Mouse (Mus musculus) lung, postnatal 0 days (tissue): Measurements from ENCODE around the gene Fam222a. TPM values are rescaled to one million over a fixed set of nuclear protein-coding genes. Genes with fewer than 3 reads are reported as not detected.

Experiments
- ATAC-seq: fragments of 200-750 bp; cut with Nextera tagmentation; 2 replicates; pipeline ENCODE4 v1.8.0; 2017; ENCODE audit warnings: moderate library complexity
- DNase-seq: peaks from one replicate; pipeline ENCODE4 v3.0.0-alpha.2; 2016; ENCODE audit warnings: low spot score
- H3K27ac ChIP-seq: fragments of 300-500 bp; sonication (generic); 2 replicates; pipeline ENCODE4 v1.5.1; 2014; ENCODE audit warnings: antibody characterized with exemption, mild to moderate bottlenecking, low read length, mixed read lengths
- H3K27me3 ChIP-seq: fragments of 300-500 bp; sonication (generic); replicated peaks from 2 replicates; pipeline ENCODE4 v1.6.1; 2014; ENCODE audit warnings: low read length, mixed read lengths; ENCODE audit not compliant: insufficient read depth
- H3K36me3 ChIP-seq: fragments of 300-500 bp; sonication (generic); 2 replicates; pipeline ENCODE4 v1.6.1; 2014; ENCODE audit warnings: low read length, mixed read lengths; ENCODE audit not compliant: insufficient read depth
- H3K4me1 ChIP-seq: fragments of 300-500 bp; sonication (generic); 2 replicates; pipeline ENCODE4 v1.6.1; 2014; ENCODE audit warnings: antibody characterized with exemption, low read depth, low read length, mixed read lengths; ENCODE audit not compliant: insufficient read depth
- H3K4me2 ChIP-seq: fragments of 300-500 bp; sonication (generic); replicated peaks from 2 replicates; pipeline ENCODE4 v1.6.1; 2014; ENCODE audit warnings: low read depth, mild to moderate bottlenecking, low read length, moderate library complexity, mixed read lengths
- H3K4me3 ChIP-seq: fragments of 300-500 bp; sonication (generic); 2 replicates; pipeline ENCODE4 v1.5.1; 2014; ENCODE audit warnings: low read depth, low read length
- H3K9ac ChIP-seq: fragments of 300-500 bp; sonication (generic); replicated peaks from 2 replicates; pipeline ENCODE4 v1.6.1; 2014; ENCODE audit warnings: low read depth, mild to moderate bottlenecking
- H3K9me3 ChIP-seq: fragments of 300-500 bp; sonication (generic); 2 replicates; pipeline ENCODE4 v1.6.1; 2016; ENCODE audit warnings: low read length, mixed read lengths
- CTCF ChIP-seq: IDR thresholded peaks from 2 replicates; pipeline ENCODE4 v1.5.1; 2016; ENCODE audit warnings: antibody characterized with exemption, mild to moderate bottlenecking
- EP300 ChIP-seq: IDR thresholded peaks from 2 replicates; pipeline ENCODE4 v1.6.1; 2016; ENCODE audit warnings: antibody characterized with exemption, mild to moderate bottlenecking, control low read depth
- WGBS: fragments of 180-500 bp; shearing (Covaris S2); extraction: QIAGEN DNeasy Blood & Tissue Kit; methylation state at CpG from one replicate; pipeline ENCODE4 v1.1.7; 2014; 5-methylcytosine and 5-hydroxymethylcytosine counted together
- polyA plus RNA-seq: library from polyadenylated mRNA; unstranded; fragments of >200 nt; fragmentation: Nextera tagmentation; extraction: Ambion mirVana; gene quantifications from 2 replicates; pipeline ENCODE4 v1.2.1, GENCODE M21; 2015

Fam222a gene
- polyA plus RNA-seq, 1 experiment from 2014 or later: 1.9 TPM

DNA sequence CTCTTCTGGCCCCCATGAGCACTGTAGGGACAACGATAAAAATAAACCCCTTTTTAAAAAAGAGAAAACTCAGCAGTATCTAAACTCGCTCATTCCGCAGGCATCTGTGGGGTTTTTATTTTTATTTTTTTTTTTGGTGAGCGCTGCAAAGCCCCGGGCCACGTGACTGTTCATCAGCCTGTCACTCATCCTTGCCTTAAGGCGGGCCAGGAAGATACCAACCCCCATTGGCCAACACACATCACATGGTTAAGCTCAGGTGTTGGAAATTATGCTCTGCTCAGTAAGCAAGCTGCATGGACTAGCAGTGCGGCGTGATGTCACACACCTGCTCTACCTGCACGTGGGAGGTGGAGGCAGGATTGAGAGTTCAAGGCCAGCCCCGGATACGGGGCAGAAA is 50.0 kb downstream of the Fam222a start:
- H3K9me3 ChIP-seq: no peaks in the 10 kb centered on the region
- DNase-seq: no peak
- H3K9ac ChIP-seq: no peak overlapping the region
- no peak for ATAC-seq
- no peak overlapping the region for H3K27ac ChIP-seq
- H3K36me3 ChIP-seq: no peaks in the 10 kb centered on the region
- no peak overlapping the region for H3K4me3 ChIP-seq
- no peaks in the 10 kb centered on the region for H3K27me3 ChIP-seq
- H3K4me1 ChIP-seq: no peaks in the 10 kb centered on the region
- H3K4me2 ChIP-seq: no peak overlapping the region
- TF ChIP-seq CTCF: no peak
- TF ChIP-seq EP300: no peak
- WGBS: 76% methylated on average over 12 of the region's 12 CpGs

DNA sequence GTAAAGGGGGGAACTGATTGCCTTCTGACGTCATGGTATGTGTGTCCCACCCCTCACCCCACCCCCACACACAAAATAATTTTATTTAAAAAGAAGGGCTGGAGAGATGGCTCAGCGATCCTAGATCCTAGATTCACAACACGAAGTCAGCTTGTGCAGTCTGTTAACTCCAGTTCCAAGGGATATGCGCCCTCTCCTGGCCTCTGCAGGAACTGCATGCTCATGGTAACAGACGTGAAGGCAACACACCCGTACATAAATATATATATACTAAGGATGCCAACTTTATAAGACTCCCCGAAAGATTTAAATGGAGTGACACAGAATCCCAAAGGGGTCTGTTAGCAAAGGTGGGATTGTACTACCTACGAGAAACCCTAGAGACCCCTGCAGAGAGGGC is 51.0 kb downstream of the Fam222a start:
- H3K9me3 ChIP-seq: no peaks in the 10 kb centered on the region
- 0 out of 2 replicates have a peak, but pooled peaks have one; percentile 22 for ATAC-seq
- H3K4me1 ChIP-seq: no peaks in the 10 kb centered on the region
- no peak overlapping the region for H3K27ac ChIP-seq
- H3K4me3 ChIP-seq: no peak overlapping the region
- DNase-seq: peak; percentile 73
- WGBS: 19% methylated on average over 8 of the region's 8 CpGs
- no peak overlapping the region for H3K9ac ChIP-seq
- H3K36me3 ChIP-seq: no peaks in the 10 kb centered on the region
- no peak overlapping the region for H3K4me2 ChIP-seq
- TF ChIP-seq CTCF (peak; percentile 91), EP300 (no peak)
- no peaks in the 10 kb centered on the region for H3K27me3 ChIP-seq

DNA sequence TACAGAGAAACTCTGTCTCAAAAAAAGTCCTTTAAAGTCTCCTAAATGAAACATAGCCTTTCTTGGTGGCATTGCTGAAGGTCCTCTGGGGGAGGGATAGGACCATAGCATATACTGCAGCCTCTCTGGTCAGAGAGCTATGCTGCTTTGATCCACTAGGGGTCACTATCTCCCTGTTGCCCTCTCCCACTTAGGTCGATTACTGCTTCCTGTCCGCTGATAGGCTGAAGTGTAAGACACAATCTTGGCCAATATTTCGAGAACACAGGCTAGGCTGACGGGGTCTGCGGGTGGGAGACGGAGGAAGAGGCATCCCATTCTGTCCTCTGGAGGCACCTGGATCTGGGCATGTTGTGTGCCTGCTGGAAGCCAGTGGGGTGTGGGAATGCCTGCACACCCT is 52.5 kb downstream of the Fam222a start:
- no peaks in the 10 kb centered on the region for H3K27me3 ChIP-seq
- no peaks in the 10 kb centered on the region for H3K4me1 ChIP-seq
- no peaks in the 10 kb centered on the region for H3K9me3 ChIP-seq
- no peak overlapping the region for H3K27ac ChIP-seq
- ATAC-seq (no peak), DNase-seq (peak; percentile 16)
- H3K4me2 ChIP-seq: no peak overlapping the region
- no peaks in the 10 kb centered on the region for H3K36me3 ChIP-seq
- H3K9ac ChIP-seq: no peak overlapping the region
- 40% methylated on average over 6 of the region's 6 CpGs for WGBS
- TF ChIP-seq CTCF (peak; percentile 73), EP300 (no peak)
- no peak overlapping the region for H3K4me3 ChIP-seq

DNA sequence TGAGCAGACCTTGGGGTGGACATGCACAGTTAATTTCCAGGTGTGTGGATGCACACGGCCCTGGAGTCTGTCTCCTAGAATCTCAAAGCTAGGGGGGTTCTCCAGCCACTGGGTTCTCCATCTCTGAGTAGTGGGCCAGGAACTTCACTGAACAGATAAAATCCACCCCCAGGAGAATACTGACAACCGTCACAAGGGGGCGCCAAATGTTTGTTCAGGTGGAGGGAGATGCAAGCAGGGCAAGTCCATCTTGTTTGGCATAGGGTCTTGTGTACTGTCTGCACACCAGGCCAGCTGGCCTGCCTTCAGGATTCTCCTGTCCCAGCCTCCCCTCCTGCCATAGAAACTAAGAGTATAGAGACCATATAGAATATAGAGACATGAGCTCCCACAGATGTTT is 57.8 kb downstream of the Fam222a start:
- DNase-seq: peak; percentile 39
- no peak for TF ChIP-seq EP300
- TF ChIP-seq CTCF: peak; percentile 79

DNA sequence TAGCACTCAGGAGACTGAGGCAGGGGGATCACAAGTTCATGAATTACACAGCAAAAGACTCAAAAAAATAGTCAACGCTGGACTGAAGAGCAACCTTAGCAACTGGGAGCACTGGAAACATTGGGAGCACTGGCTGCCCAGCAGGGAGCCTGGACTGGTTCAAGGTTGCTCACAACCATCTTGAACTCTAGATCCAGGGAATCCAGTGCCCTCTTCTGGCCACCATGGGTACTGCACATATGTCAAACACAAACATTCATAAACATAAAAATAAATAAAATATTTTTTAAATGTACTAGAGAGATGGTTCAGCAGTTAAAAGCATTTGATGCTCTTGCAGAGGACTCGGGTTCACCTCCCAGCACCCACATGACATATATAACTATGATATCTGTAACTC is 63.5 kb downstream of the Fam222a start:
- Histone ChIP-seq H3K4me3 (no peak overlapping the region), H3K4me2 (no peak overlapping the region), H3K27me3 (no peaks in the 10 kb centered on the region), H3K27ac (no peak overlapping the region), H3K9me3 (no peaks in the 10 kb centered on the region), H3K4me1 (no peaks in the 10 kb centered on the region), H3K9ac (no peak overlapping the region), H3K36me3 (no peaks in the 10 kb centered on the region)
- ATAC-seq (no peak), DNase-seq (no peak)
- TF ChIP-seq EP300 (no peak), CTCF (peak; percentile 63)
- 52% methylated on average over 2 of the region's 2 CpGs for WGBS

More for the DNA sequence above, 57.8 kb downstream of the Fam222a start:
- no peak overlapping the region for H3K27ac ChIP-seq
- H3K36me3 ChIP-seq: no peaks in the 10 kb centered on the region
- H3K9me3 ChIP-seq: no peaks in the 10 kb centered on the region
- H3K4me2 ChIP-seq: no peak overlapping the region
- H3K4me1 ChIP-seq: no peaks in the 10 kb centered on the region
- ATAC-seq: no peak
- no peak overlapping the region for H3K4me3 ChIP-seq
- H3K27me3 ChIP-seq: no peaks in the 10 kb centered on the region
- WGBS: 15% methylated on average over 3 of the region's 3 CpGs
- no peak overlapping the region for H3K9ac ChIP-seq

DNA sequence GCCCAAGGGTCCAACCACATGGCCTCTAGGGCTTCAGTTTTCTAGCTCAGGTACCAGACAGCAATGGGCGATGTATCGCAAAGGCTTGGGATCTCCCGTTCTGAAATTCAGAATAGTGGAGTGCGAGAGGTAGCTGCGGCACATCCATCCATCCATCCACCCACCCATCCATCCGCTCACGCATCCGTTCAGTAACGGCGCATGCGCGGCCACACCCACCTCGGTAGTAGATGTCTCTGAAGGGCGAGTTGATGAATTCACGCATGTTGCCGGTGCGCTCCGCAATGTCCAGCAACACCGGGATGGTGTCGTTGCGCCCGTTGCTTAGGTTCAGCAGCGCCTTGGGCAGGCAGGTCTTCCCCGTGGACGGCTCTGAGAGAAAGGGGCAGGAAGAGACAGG is 68.3 kb downstream of the Fam222a start:
- H3K27me3 ChIP-seq: 0 out of 2 replicates have a peak, but pooled peaks cover 5% of the 10 kb centered on the region
- 76% methylated on average over 25 of the region's 25 CpGs for WGBS
- no peak for TF ChIP-seq EP300
- TF ChIP-seq CTCF: no peak

More for the DNA sequence above, 68.3 kb downstream of the Fam222a start:
- H3K9ac ChIP-seq: no peak overlapping the region
- no peak overlapping the region for H3K4me3 ChIP-seq
- no peaks in the 10 kb centered on the region for H3K9me3 ChIP-seq
- no peak overlapping the region for H3K27ac ChIP-seq
- ATAC-seq (no peak), DNase-seq (no peak)
- 0 out of 2 replicates have a peak, but pooled peaks cover 3% of the 10 kb centered on the region for H3K4me1 ChIP-seq
- H3K36me3 ChIP-seq: no peaks in the 10 kb centered on the region
- no peak overlapping the region for H3K4me2 ChIP-seq
